Mouse (Mus musculus) liver, embryonic 14.5 days (tissue): ENCODE results near the gene Htr1f.

ENCODE experiments used
- CTCF ChIP-seq: IDR thresholded peaks from 2 replicates; pipeline ENCODE4 v1.5.1; 2016; ENCODE audit warnings: antibody characterized with exemption, low read depth, control low read depth
- EP300 ChIP-seq: IDR thresholded peaks from 2 replicates; pipeline ENCODE4 v1.6.1; 2016; ENCODE audit warnings: antibody characterized with exemption, low read depth

GRCm38 (mm10) chr16:64908747-64909146 lies 196.9 kb downstream of the Htr1f start:
- TF ChIP-seq CTCF (no peak), EP300 (no peak)
